Mouse (Mus musculus): ENCODE measurements around the gene Nr2c2. TPM values are rescaled to one million over a fixed set of nuclear protein-coding genes. Genes with fewer than 3 reads are reported as not detected.
A peak's percentile ranks its signal among the peaks of the same experiment; 100 is the strongest.

Nr2c2 gene
- 6.9 and 9.0 TPM in 2 replicates for polyA plus RNA-seq (2015; fragmentation: Nextera tagmentation; extraction: Ambion mirVana)

- Histone ChIP-seq H3K9ac (ENCODE audit: low read length) (peak within 1 kb of the TSS; percentile 100), H3K4me1 (replicated peaks; ENCODE audit: control insufficient read depth, insufficient read depth) (no peaks in the 10 kb centered on the region), H3K36me3 (ENCODE audit: control insufficient read depth, insufficient read depth, low read length) (no peaks in the 10 kb centered on the region), H3K27me3 (ENCODE audit: control insufficient read depth, insufficient read depth, low read length) (no peaks in the 10 kb centered on the region), H3K27ac (replicated peaks) (peak within 1 kb of the TSS; percentile 100), H3K9me3 (ENCODE audit: control insufficient read depth, low read length) (no peaks in the 10 kb centered on the region), H3K4me3 (ENCODE audit: low read depth, low read length) (peak within 1 kb of the TSS; percentile 82), H3K4me2 (replicated peaks; ENCODE audit: low read depth) (peak within 1 kb of the TSS; percentile 73)
- TF ChIP-seq EP300 (optimal IDR thresholded peaks at IDR 0.05) (no peak), CTCF (IDR thresholded peaks at IDR 0.05; ENCODE audit: low read depth) (no peak)
- ATAC-seq (ENCODE audit: low FRiP score, low TSS enrichment) (peak; percentile 55), DNase-seq (ENCODE audit: low spot score) (peak; percentile 83)
- WGBS = under 1% methylated on average over 36 of the region's 58 CpGs
These were observed at the start of gene Nr2c2 for GRCm38 (mm10) chr6:92091130-92091591. Gene Nr2c2 (plus strand): TSS chr6:92091390.

- H3K4me3 ChIP-seq (ENCODE audit: low read depth, low read length) = no peak overlapping the region
- H3K4me1 ChIP-seq (replicated peaks; ENCODE audit: control insufficient read depth, insufficient read depth) = no peaks in the 10 kb centered on the region
- DNase-seq (ENCODE audit: low spot score) (no peak), ATAC-seq (ENCODE audit: low FRiP score, low TSS enrichment) (no peak)
- H3K9me3 ChIP-seq (ENCODE audit: control insufficient read depth, low read length) = no peaks in the 10 kb centered on the region
- no peak for TF ChIP-seq CTCF (IDR thresholded peaks at IDR 0.05; ENCODE audit: low read depth)
- TF ChIP-seq EP300 (optimal IDR thresholded peaks at IDR 0.05) = no peak
- WGBS = 46% methylated on average over 4 of the region's 4 CpGs
- no peaks in the 10 kb centered on the region for H3K36me3 ChIP-seq (ENCODE audit: control insufficient read depth, insufficient read depth, low read length)
- no peak overlapping the region for H3K9ac ChIP-seq (ENCODE audit: low read length)
- H3K27me3 ChIP-seq (ENCODE audit: control insufficient read depth, insufficient read depth, low read length) = no peaks in the 10 kb centered on the region
- H3K4me2 ChIP-seq (replicated peaks; ENCODE audit: low read depth) = no peak overlapping the region
- H3K27ac ChIP-seq (replicated peaks) = no peak overlapping the region
These were observed 49.1 kb upstream of the Nr2c2 start for GRCm38 (mm10) chr6:92042055-92042454.

- DNase-seq (ENCODE audit: low spot score) (no peak), ATAC-seq (ENCODE audit: low FRiP score, low TSS enrichment) (no peak)
- Histone ChIP-seq H3K4me1 (replicated peaks; ENCODE audit: control insufficient read depth, insufficient read depth) (no peaks in the 10 kb centered on the region), H3K27ac (replicated peaks) (no peak overlapping the region), H3K9ac (ENCODE audit: low read length) (no peak overlapping the region), H3K27me3 (ENCODE audit: control insufficient read depth, insufficient read depth, low read length) (no peaks in the 10 kb centered on the region), H3K4me2 (replicated peaks; ENCODE audit: low read depth) (no peak overlapping the region), H3K4me3 (ENCODE audit: low read depth, low read length) (no peak overlapping the region), H3K36me3 (ENCODE audit: control insufficient read depth, insufficient read depth, low read length) (no peaks in the 10 kb centered on the region), H3K9me3 (ENCODE audit: control insufficient read depth, low read length) (no peaks in the 10 kb centered on the region)
- WGBS = 84% methylated on average over 1 of the region's 1 CpGs
- TF ChIP-seq EP300 (optimal IDR thresholded peaks at IDR 0.05) (no peak), CTCF (IDR thresholded peaks at IDR 0.05; ENCODE audit: low read depth) (no peak)
These were observed 48.3 kb upstream of the Nr2c2 start for GRCm38 (mm10) chr6:92042850-92043249.

- no peaks in the 10 kb centered on the region for H3K36me3 ChIP-seq (ENCODE audit: control insufficient read depth, insufficient read depth, low read length)
- no peak for ATAC-seq (ENCODE audit: low FRiP score, low TSS enrichment)
- no peaks in the 10 kb centered on the region for H3K9me3 ChIP-seq (ENCODE audit: control insufficient read depth, low read length)
- no peak overlapping the region for H3K27ac ChIP-seq (replicated peaks)
- no peaks in the 10 kb centered on the region for H3K4me1 ChIP-seq (replicated peaks; ENCODE audit: control insufficient read depth, insufficient read depth)
- 46% methylated on average over 2 of the region's 2 CpGs for WGBS
- H3K27me3 ChIP-seq (ENCODE audit: control insufficient read depth, insufficient read depth, low read length) = no peaks in the 10 kb centered on the region
- H3K4me3 ChIP-seq (ENCODE audit: low read depth, low read length) = no peak overlapping the region
- DNase-seq (ENCODE audit: low spot score) = no peak
- no peak overlapping the region for H3K9ac ChIP-seq (ENCODE audit: low read length)
- TF ChIP-seq CTCF (IDR thresholded peaks at IDR 0.05; ENCODE audit: low read depth) (peak; percentile 65), EP300 (optimal IDR thresholded peaks at IDR 0.05) (no peak)
- no peak overlapping the region for H3K4me2 ChIP-seq (replicated peaks; ENCODE audit: low read depth)
These were observed 33.4 kb upstream of the Nr2c2 start for GRCm38 (mm10) chr6:92057768-92058167.

- H3K4me1 ChIP-seq (replicated peaks; ENCODE audit: control insufficient read depth, insufficient read depth) = no peaks in the 10 kb centered on the region
- no peaks in the 10 kb centered on the region for H3K36me3 ChIP-seq (ENCODE audit: control insufficient read depth, insufficient read depth, low read length)
- no peak for TF ChIP-seq EP300 (optimal IDR thresholded peaks at IDR 0.05)
- TF ChIP-seq CTCF (IDR thresholded peaks at IDR 0.05; ENCODE audit: low read depth) = no peak
- H3K9me3 ChIP-seq (ENCODE audit: control insufficient read depth, low read length) = no peaks in the 10 kb centered on the region
- WGBS = 32% methylated on average over 5 of the region's 5 CpGs
- H3K4me2 ChIP-seq (replicated peaks; ENCODE audit: low read depth) = no peak overlapping the region
- H3K27me3 ChIP-seq (ENCODE audit: control insufficient read depth, insufficient read depth, low read length) = no peaks in the 10 kb centered on the region
- H3K4me3 ChIP-seq (ENCODE audit: low read depth, low read length) = no peak overlapping the region
- peak; percentile 55 for ATAC-seq (ENCODE audit: low FRiP score, low TSS enrichment)
- no peak overlapping the region for H3K27ac ChIP-seq (replicated peaks)
- no peak overlapping the region for H3K9ac ChIP-seq (ENCODE audit: low read length)
- DNase-seq (ENCODE audit: low spot score) = peak; percentile 37
These were observed 29.5 kb upstream of the Nr2c2 start for GRCm38 (mm10) chr6:92061725-92062124.

- Histone ChIP-seq H3K27ac (replicated peaks) (no peak overlapping the region), H3K4me3 (ENCODE audit: low read depth, low read length) (no peak overlapping the region), H3K9ac (ENCODE audit: low read length) (no peak overlapping the region), H3K9me3 (ENCODE audit: control insufficient read depth, low read length) (no peaks in the 10 kb centered on the region), H3K4me2 (replicated peaks; ENCODE audit: low read depth) (no peak overlapping the region), H3K4me1 (replicated peaks; ENCODE audit: control insufficient read depth, insufficient read depth) (no peaks in the 10 kb centered on the region), H3K36me3 (ENCODE audit: control insufficient read depth, insufficient read depth, low read length) (no peaks in the 10 kb centered on the region), H3K27me3 (ENCODE audit: control insufficient read depth, insufficient read depth, low read length) (no peaks in the 10 kb centered on the region)
- ATAC-seq (ENCODE audit: low FRiP score, low TSS enrichment) (no peak), DNase-seq (ENCODE audit: low spot score) (no peak)
- no peak for TF ChIP-seq EP300 (optimal IDR thresholded peaks at IDR 0.05)
- TF ChIP-seq CTCF (IDR thresholded peaks at IDR 0.05; ENCODE audit: low read depth) = no peak
- 75% methylated on average over 2 of the region's 2 CpGs for WGBS
These were observed 27.7 kb upstream of the Nr2c2 start for GRCm38 (mm10) chr6:92063452-92063851.

Measured in stomach, postnatal 0 days (tissue).